Mouse (Mus musculus): ENCODE measurements around the gene Glrx2. TPM values are rescaled to one million over a fixed set of nuclear protein-coding genes. Genes with fewer than 3 reads are reported as not detected.
"Not testable (repeated sequence)": the region's sequence is repeated elsewhere in the genome, so short reads cannot be mapped to it uniquely, and the experiment has no call there.

Glrx2 gene
- 100 to 1,000 TPM; 114 to 120 TPM for total RNA-seq (2021)
- long read RNA-seq, experiment 1, transcript Glrx2-210 (4 exons, 3,337 nt) = major isoform, 99 of 115 reads
- long read RNA-seq, experiment 1, partial matches to known transcripts = 3 of 115 reads
- long read RNA-seq, experiment 1, other reads (novel, unspliced or antisense) = 4 of 115 reads
- long read RNA-seq, experiment 2, transcript Glrx2-210 (4 exons, 3,337 nt) = major isoform, 66 of 84 reads
- long read RNA-seq, experiment 2, partial matches to known transcripts = 1 of 84 reads
- long read RNA-seq, experiment 2, other reads (novel, unspliced or antisense) = 9 of 84 reads

- H3K27ac ChIP-seq; DNase-seq (ENCODE audit: extremely low spot score in 1 of 2, low spot score in 2 of 2); intact Hi-C loops (cut with DNase I); H3K4me3 ChIP-seq: not testable (repeated sequence)
Observed at GRCm38 (mm10) chr1:143716038-143716437, at the start of gene Glrx2. Gene Glrx2, plus strand, starts transcription at chr1:143716338.

- intact Hi-C loops (cut with DNase I) = loop anchor here (10.0 kb wide), 1 partner anchor 1721 kb away; no protein-coding TSS in a partner anchor
- DNase-seq (ENCODE audit: extremely low spot score in 1 of 2, low spot score in 2 of 2) = no peak
- Histone ChIP-seq H3K27ac (no peak overlapping the region; the same call in 1 of the 2 replicates), H3K4me3 (no peak overlapping the region)
- TF ChIP-seq CTCF (IDR thresholded peaks at IDR 0.05) = peak; percentile 60
Observed at GRCm38 (mm10) chr1:143675734-143676361, 40.3 kb upstream of the Glrx2 start.

- Histone ChIP-seq H3K27ac (no peak overlapping the region), H3K4me3 (no peak overlapping the region)
- TF ChIP-seq CTCF (IDR thresholded peaks at IDR 0.05) = no peak
- DNase-seq (ENCODE audit: extremely low spot score in 1 of 2, low spot score in 2 of 2) = no peak
- intact Hi-C loops (cut with DNase I) = no loop called here
Observed at GRCm38 (mm10) chr1:143681108-143681507, 35.0 kb upstream of the Glrx2 start.

- Histone ChIP-seq H3K27ac (no peak overlapping the region), H3K4me3 (no peak overlapping the region)
- intact Hi-C loops (cut with DNase I) = no loop called here
- TF ChIP-seq CTCF (IDR thresholded peaks at IDR 0.05) = no peak
- DNase-seq (ENCODE audit: extremely low spot score in 1 of 2, low spot score in 2 of 2) = no peak
Observed at GRCm38 (mm10) chr1:143684849-143685248, 31.3 kb upstream of the Glrx2 start.

GRCm38 (mm10) chr1:143701736-143702135 lies 14.4 kb upstream of the Glrx2 start:
- H3K27ac ChIP-seq = no peak overlapping the region; the same call in 1 of the 2 replicates
- no peak for TF ChIP-seq CTCF (IDR thresholded peaks at IDR 0.05)
- peak overlapping the region; percentile 91 for H3K4me3 ChIP-seq
- DNase-seq (ENCODE audit: extremely low spot score in 1 of 2, low spot score in 2 of 2) = no peak
- intact Hi-C loops (cut with DNase I) = loop anchor here (1.0 to 2.0 kb wide), 2 partner anchors 38 to 75 kb away; partner anchors contain the start of genes Trove2 and Uchl5

- intact Hi-C loops (cut with DNase I) = loop anchor here (1.0 to 2.0 kb wide), 2 partner anchors 37 to 75 kb away; partner anchors contain the start of genes Trove2 and Uchl5
- H3K4me3 ChIP-seq = peak overlapping the region; percentile 91
- DNase-seq (ENCODE audit: extremely low spot score in 1 of 2, low spot score in 2 of 2) = peak in 1 of 2 experiments; percentile 15
- H3K27ac ChIP-seq = peak overlapping the region; percentile 90
- no peak for TF ChIP-seq CTCF (IDR thresholded peaks at IDR 0.05)
Observed at GRCm38 (mm10) chr1:143702141-143702740, 13.9 kb upstream of the Glrx2 start.

GRCm38 (mm10) chr1:143702741-143703262 lies 13.3 kb upstream of the Glrx2 start, which contains the start of gene Cdc73:
Gene Cdc73, minus strand, starts transcription at chr1:143702893.
- peak; percentile 70 for TF ChIP-seq CTCF (IDR thresholded peaks at IDR 0.05)
- intact Hi-C loops (cut with DNase I) = loop anchor here (1.0 to 2.0 kb wide), 2 partner anchors 36 to 74 kb away; partner anchors contain the start of genes Trove2 and Uchl5
- peak; percentile 92 to 93 for DNase-seq (ENCODE audit: extremely low spot score in 1 of 2, low spot score in 2 of 2)
- Histone ChIP-seq H3K27ac (peak within 1 kb of the TSS; percentile 90), H3K4me3 (peak within 1 kb of the TSS; percentile 91)

GRCm38 (mm10) chr1:143707006-143707405 lies 9.1 kb upstream of the Glrx2 start:
- no peak for TF ChIP-seq CTCF (IDR thresholded peaks at IDR 0.05)
- no peak for DNase-seq (ENCODE audit: extremely low spot score in 1 of 2, low spot score in 2 of 2)
- Histone ChIP-seq H3K27ac (no peak overlapping the region), H3K4me3 (no peak overlapping the region)
- intact Hi-C loops (cut with DNase I) = no loop called here

- Histone ChIP-seq H3K27ac (no peak overlapping the region), H3K4me3 (no peak overlapping the region)
- no peak for DNase-seq (ENCODE audit: extremely low spot score in 1 of 2, low spot score in 2 of 2)
- no peak for TF ChIP-seq CTCF (IDR thresholded peaks at IDR 0.05)
- intact Hi-C loops (cut with DNase I) = no loop called here
Observed at GRCm38 (mm10) chr1:143708361-143708760, 7.8 kb upstream of the Glrx2 start.

- intact Hi-C loops (cut with DNase I) = no loop called here
- H3K27ac ChIP-seq = no peak overlapping the region
Observed at GRCm38 (mm10) chr1:143709966-143710626, 6.0 kb upstream of the Glrx2 start.

GRCm38 (mm10) chr1:143710627-143710976 lies 5.5 kb upstream of the Glrx2 start:
- intact Hi-C loops (cut with DNase I) = no loop called here
- TF ChIP-seq CTCF (IDR thresholded peaks at IDR 0.05) = no peak
- Histone ChIP-seq H3K27ac (no peak overlapping the region), H3K4me3 (no peak overlapping the region)
- no peak for DNase-seq (ENCODE audit: extremely low spot score in 1 of 2, low spot score in 2 of 2)

More at GRCm38 (mm10) chr1:143709966-143710626, 6.0 kb upstream of the Glrx2 start:
- DNase-seq (ENCODE audit: extremely low spot score in 1 of 2, low spot score in 2 of 2) = no peak
- no peak overlapping the region for H3K4me3 ChIP-seq
- no peak for TF ChIP-seq CTCF (IDR thresholded peaks at IDR 0.05)

Data from left cerebral cortex, adult 2 months (tissue).